9 mouse cellular contexts compared by ENCODE assay signal in genomic region chrX:60026654-60027053, GRCm38 (mm10). TPM values are rescaled to one million over a fixed set of nuclear protein-coding genes. Genes with fewer than 3 reads are reported as not detected.
DNase-seq lines count a peak whose midpoint lies in the region; ATAC-seq and TF ChIP-seq lines count a peak whose summit lies in the region.
"Had no signal": no experiment of that assay in that cellular context is flagged by ENCODE, and none has a peak within 500 bp of the region (broad histone marks: within the 10 kb centered on the region; RNA-seq: fewer than 3 reads in every experiment).

No protein-coding gene starts in this region.

- TF ChIP-seq EP300 in CH12.LX (IDR thresholded peaks at IDR 0.05; ENCODE audit: low read length) = no peak

- intact Hi-C loops in left cerebral cortex, adult 2 months (cut with DNase I) = loop anchor here (1.0 to 10.0 kb wide), 5 partner anchors 438 to 1402 kb away; no protein-coding TSS in a partner anchor

- H3K27me3 ChIP-seq in hindbrain, embryonic 11.5 days (ENCODE audit: control insufficient read depth, insufficient read depth, low read length) = no peaks in the 10 kb centered on the region
- no peaks in the 10 kb centered on the region for H3K27me3 ChIP-seq in hindbrain, embryonic 13.5 days
- H3K27me3 ChIP-seq in CH12.LX (replicated peaks) = no peaks in the 10 kb centered on the region
- H3K27me3 ChIP-seq in forebrain, embryonic 16.5 days (replicated peaks; ENCODE audit: control insufficient read depth, insufficient read depth, low read length) = no peaks in the 10 kb centered on the region
- no peaks in the 10 kb centered on the region for H3K27me3 ChIP-seq in small intestine, adult 2 months (ENCODE audit: control insufficient read depth, insufficient read depth, low read length)
- H3K27me3 ChIP-seq: embryonic facial prominence, embryonic 12.5 days had no signal

- no peaks in the 10 kb centered on the region for H3K9me3 ChIP-seq in hindbrain, embryonic 11.5 days (ENCODE audit: control insufficient read depth, low read length)
- H3K9me3 ChIP-seq in hindbrain, embryonic 13.5 days = no peaks in the 10 kb centered on the region
- H3K9me3 ChIP-seq in CH12.LX (replicated peaks; ENCODE audit: low read length) = no peaks in the 10 kb centered on the region
- H3K9me3 ChIP-seq in forebrain, embryonic 16.5 days (ENCODE audit: control insufficient read depth, low read length) = no peaks in the 10 kb centered on the region
- H3K9me3 ChIP-seq: embryonic facial prominence, embryonic 12.5 days had no signal

- H3K4me2 ChIP-seq in hindbrain, embryonic 11.5 days (replicated peaks; ENCODE audit: low read depth, low read length) = no peak overlapping the region
- H3K4me2 ChIP-seq in hindbrain, embryonic 13.5 days = no peak overlapping the region
- H3K4me2 ChIP-seq in CH12.LX (ENCODE audit: insufficient read depth, low read depth, poor library complexity, severe bottlenecking) = no peak overlapping the region
- no peak overlapping the region for H3K4me2 ChIP-seq in forebrain, embryonic 16.5 days (ENCODE audit: low read length)
- H3K4me2 ChIP-seq: embryonic facial prominence, embryonic 12.5 days had no signal

- DNase-seq in hindbrain, embryonic 11.5 days (ENCODE audit: low spot score) = peak; percentile 33
- peak; percentile 40 for DNase-seq in CH12.LX (ENCODE audit: extremely low read depth)
- peak; percentile 35 for DNase-seq in ZHBTc4 (ENCODE audit: low read depth, low spot score)
- peak; percentile 11 to 21 for DNase-seq in left cerebral cortex, adult 2 months (ENCODE audit: extremely low spot score in 1 of 2, low spot score in 2 of 2)
- no peak for DNase-seq in yolk sac, embryonic 10.5 days (ENCODE audit: low spot score)

- no peak overlapping the region for H3K4me3 ChIP-seq in hindbrain, embryonic 11.5 days (ENCODE audit: low read depth, low read length)
- no peak overlapping the region for H3K4me3 ChIP-seq in hindbrain, embryonic 13.5 days
- H3K4me3 ChIP-seq in CH12.LX (replicated peaks in 1 of 3; ENCODE audit: low read depth in 2 of 3, low read length in 2 of 3, poor library complexity in 1 of 3) = no peak overlapping the region
- no peak overlapping the region for H3K4me3 ChIP-seq in forebrain, embryonic 16.5 days (replicated peaks; ENCODE audit: low read length)
- no peak overlapping the region for H3K4me3 ChIP-seq in left cerebral cortex, adult 2 months
- no peak overlapping the region for H3K4me3 ChIP-seq in small intestine, adult 2 months (ENCODE audit: low read depth, low read length)
- H3K4me3 ChIP-seq: embryonic facial prominence, embryonic 12.5 days had no signal

- peak in 1 of 2 experiments; percentile 67; a peak in 2 of 4 replicates for TF ChIP-seq CTCF in CH12.LX (conservative IDR thresholded peaks at IDR 0.05 in 1 of 2, IDR thresholded peaks at IDR 0.05 in 1 of 2; ENCODE audit: low read depth in 2 of 2, low read length in 2 of 2)
- peak; percentile 59 for TF ChIP-seq CTCF in left cerebral cortex, adult 2 months (IDR thresholded peaks at IDR 0.05)
- peak; percentile 16; the same call in 1 of the 2 replicates for TF ChIP-seq CTCF in small intestine, adult 2 months (IDR thresholded peaks at IDR 0.05; ENCODE audit: extremely low read depth, insufficient read length, insufficient replicate concordance, low read depth, low read length)

- peak; percentile 72 for TF ChIP-seq RAD21 in CH12.LX (IDR thresholded peaks at IDR 0.05; ENCODE audit: low read depth, low read length)

- no peaks in the 10 kb centered on the region for H3K79me2 ChIP-seq in CH12.LX (replicated peaks; ENCODE audit: control insufficient read depth, extremely low read depth, insufficient read depth, poor library complexity, severe bottlenecking)

- no peak for ATAC-seq in hindbrain, embryonic 11.5 days (ENCODE audit: low FRiP score)
- no peak for ATAC-seq in hindbrain, embryonic 13.5 days (ENCODE audit: low FRiP score)
- ATAC-seq in forebrain, embryonic 16.5 days = 0 out of 2 replicates have a peak, but pooled peaks have one; percentile 47

- in situ Hi-C loops in CH12.LX (cut with MboI; ENCODE audit: low pct_ligation_motif_present, low pct_unique_long_range_greater_than_20kb, low sequenced_read_pairs) = no loop called here

- no peak overlapping the region for H3K9ac ChIP-seq in hindbrain, embryonic 11.5 days (ENCODE audit: low read depth, low read length)
- no peak overlapping the region for H3K9ac ChIP-seq in hindbrain, embryonic 13.5 days
- no peak overlapping the region for H3K9ac ChIP-seq in CH12.LX (ENCODE audit: insufficient read depth, low read depth)
- no peak overlapping the region for H3K9ac ChIP-seq in forebrain, embryonic 16.5 days (replicated peaks; ENCODE audit: low read depth, low read length)
- H3K9ac ChIP-seq: embryonic facial prominence, embryonic 12.5 days had no signal

- no peak for TF ChIP-seq POLR2A in CH12.LX (IDR thresholded peaks at IDR 0.05; ENCODE audit: low read depth, low read length)
- no peak for TF ChIP-seq POLR2A in small intestine, adult 2 months (IDR thresholded peaks at IDR 0.05; ENCODE audit: low read depth, low read length)

- no peaks in the 10 kb centered on the region for H3K4me1 ChIP-seq in hindbrain, embryonic 11.5 days (replicated peaks; ENCODE audit: control insufficient read depth, insufficient read depth, low read length)
- no peaks in the 10 kb centered on the region for H3K4me1 ChIP-seq in hindbrain, embryonic 13.5 days (replicated peaks)
- H3K4me1 ChIP-seq in CH12.LX (ENCODE audit: control insufficient read depth in 1 of 2, insufficient read depth in 2 of 2) = no peaks in the 10 kb centered on the region
- no peaks in the 10 kb centered on the region for H3K4me1 ChIP-seq in forebrain, embryonic 16.5 days (replicated peaks; ENCODE audit: control insufficient read depth, insufficient read depth, low read length)
- no peaks in the 10 kb centered on the region for H3K4me1 ChIP-seq in small intestine, adult 2 months (ENCODE audit: control insufficient read depth, insufficient read depth, insufficient read length, low read length)
- H3K4me1 ChIP-seq: embryonic facial prominence, embryonic 12.5 days had no signal

- 7% methylated on average over 3 of the region's 3 CpGs for WGBS in hindbrain, embryonic 11.5 days
- 11% methylated on average over 3 of the region's 3 CpGs for WGBS in hindbrain, embryonic 13.5 days
- 12% methylated on average over 3 of the region's 3 CpGs for WGBS in forebrain, embryonic 16.5 days
- 17% methylated on average over 3 of the region's 3 CpGs for WGBS in small intestine, adult 2 months

- no peak overlapping the region for H3K27ac ChIP-seq in hindbrain, embryonic 11.5 days (ENCODE audit: low read depth, low read length)
- H3K27ac ChIP-seq in hindbrain, embryonic 13.5 days = no peak overlapping the region
- no peak overlapping the region for H3K27ac ChIP-seq in CH12.LX (ENCODE audit: insufficient read depth, low read depth)
- H3K27ac ChIP-seq in forebrain, embryonic 16.5 days (ENCODE audit: low read length) = no peak overlapping the region
- no peak overlapping the region for H3K27ac ChIP-seq in left cerebral cortex, adult 2 months
- no peak overlapping the region for H3K27ac ChIP-seq in small intestine, adult 2 months (ENCODE audit: insufficient read depth, low read depth, low read length)
- H3K27ac ChIP-seq: embryonic facial prominence, embryonic 12.5 days had no signal

- H3K36me3 ChIP-seq in hindbrain, embryonic 11.5 days (ENCODE audit: control insufficient read depth, insufficient read depth, low read length) = no peaks in the 10 kb centered on the region
- no peaks in the 10 kb centered on the region for H3K36me3 ChIP-seq in hindbrain, embryonic 13.5 days
- H3K36me3 ChIP-seq in CH12.LX (replicated peaks in 1 of 2; ENCODE audit: control insufficient read depth in 1 of 2, insufficient read depth in 1 of 2, low read length in 1 of 2) = no peaks in the 10 kb centered on the region
- no peaks in the 10 kb centered on the region for H3K36me3 ChIP-seq in forebrain, embryonic 16.5 days (ENCODE audit: control insufficient read depth, insufficient read depth)
- no peaks in the 10 kb centered on the region for H3K36me3 ChIP-seq in small intestine, adult 2 months (ENCODE audit: control insufficient read depth, insufficient read depth, low read length)
- H3K36me3 ChIP-seq: embryonic facial prominence, embryonic 12.5 days had no signal

- dilution Hi-C loops in CH12.LX (cut with MboI; ENCODE audit: extremely low pct_ligation_motif_present, extremely low pct_unique_long_range_greater_than_20kb, low sequenced_read_pairs) = no loop called here

TF ChIP-seq in CH12.LX, 34 proteins besides CTCF, POLR2A, EP300 and RAD21:
- TF ChIP-seq TBP (conservative IDR thresholded peaks at IDR 0.05; ENCODE audit: low read depth, low read length) (no peak), ZNF384 (IDR thresholded peaks at IDR 0.05; ENCODE audit: low read depth, low read length) (peak; percentile 93), SMC3 (IDR thresholded peaks at IDR 0.05; ENCODE audit: low read depth, low read length) (peak; percentile 62), RCOR1 (conservative IDR thresholded peaks at IDR 0.05; ENCODE audit: low read depth, low read length) (no peak), PAX5 (IDR thresholded peaks at IDR 0.05; ENCODE audit: low read length) (no peak)

RNA-seq across cellular contexts. Expression of gene F9, which starts 27.4 kb away (rescaled TPM):
- polyA plus RNA-seq in hindbrain, embryonic 11.5 days (2014; fragmentation: Nextera tagmentation; extraction: Ambion mirVana) = not detected in 2 replicates
- polyA plus RNA-seq in hindbrain, embryonic 13.5 days (2015; fragmentation: Nextera tagmentation; extraction: Ambion mirVana) = not detected in 2 replicates
- total RNA-seq in CH12.LX (2012; rRNA removed) (0.42 and 0.55 TPM in 2 replicates), CH12.LX (2014; rRNA removed) (2.0 and 2.6 TPM in 2 replicates)
- 1.9 and 2.8 TPM in 2 replicates for polyA plus RNA-seq in CH12.LX (2012; ENCODE audit: insufficient read length, low read depth)
- polyA plus RNA-seq in forebrain, embryonic 16.5 days (2015; fragmentation: Nextera tagmentation; extraction: Ambion mirVana) = not detected in 2 replicates
- total RNA-seq in left cerebral cortex, adult 2 months (2021) = under 1 TPM; 0.12 to 0.25 TPM
- not detected in 2 replicates for polyA plus RNA-seq in small intestine, adult 2 months (2012; rRNA removed)
- polyA plus RNA-seq: embryonic facial prominence, embryonic 12.5 days had no signal
